ENCODE assay signal across 16 mouse cellular contexts in the genomic region with DNA sequence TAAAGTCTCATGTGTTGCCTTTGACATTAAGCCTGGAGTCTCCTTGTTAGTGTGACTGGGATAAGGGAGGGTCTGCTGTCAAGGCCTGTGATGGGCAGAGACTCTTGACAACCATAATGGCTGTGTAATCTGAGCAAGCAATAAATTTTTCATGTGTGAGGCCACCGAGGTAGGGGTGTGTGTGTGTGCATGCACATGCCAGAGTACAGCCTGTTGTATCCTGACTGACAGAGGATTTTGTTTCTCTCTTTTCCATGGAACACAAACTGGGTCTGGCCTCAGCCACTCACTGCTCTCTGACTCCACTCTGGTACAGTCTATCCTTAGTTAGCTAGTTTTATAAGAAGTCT.
"Had no signal": no experiment of that assay in that cellular context is flagged by ENCODE, and none has a peak within 500 bp of the region (broad histone marks: within the 10 kb centered on the region; RNA-seq: fewer than 3 reads in every experiment).

No protein-coding gene starts in this region.

- H3K27ac ChIP-seq: hindbrain, postnatal 0 days; liver, embryonic 12.5 days; liver, embryonic 15.5 days; lung, embryonic 15.5 days; midbrain, embryonic 10.5 days; midbrain, embryonic 13.5 days had no signal

- H3K9me3 ChIP-seq: liver, embryonic 12.5 days; liver, embryonic 15.5 days; lung, embryonic 15.5 days; megakaryocyte, embryonic 14.5 days; midbrain, embryonic 10.5 days; midbrain, embryonic 13.5 days had no signal

- H3K27me3 ChIP-seq: liver, embryonic 12.5 days; liver, embryonic 15.5 days; lung, embryonic 15.5 days; megakaryocyte, embryonic 14.5 days; midbrain, embryonic 13.5 days had no signal

- DNase-seq: kidney, adult 2 months; kidney, postnatal 25 days; liver; lung, adult 18-20 months; lung, postnatal 10 days; lung, postnatal 36 days; thymus, postnatal 25 days had no signal

- H3K4me3 ChIP-seq: liver, embryonic 12.5 days; liver, embryonic 15.5 days; lung, embryonic 15.5 days; megakaryocyte, embryonic 14.5 days; midbrain, embryonic 10.5 days; midbrain, embryonic 13.5 days had no signal

- ATAC-seq: hindbrain, postnatal 0 days; inflammation-experienced regulatory T-cells, adult 6 months; liver, embryonic 12.5 days; midbrain, embryonic 13.5 days; midbrain, embryonic 16.5 days had no signal

- H3K9ac ChIP-seq: liver, embryonic 12.5 days; liver, embryonic 15.5 days; lung, embryonic 15.5 days; midbrain, embryonic 13.5 days had no signal

- H3K4me1 ChIP-seq: liver, embryonic 12.5 days; liver, embryonic 15.5 days; midbrain, embryonic 10.5 days; midbrain, embryonic 13.5 days had no signal

- H3K4me2 ChIP-seq: liver, embryonic 12.5 days; liver, embryonic 15.5 days; lung, embryonic 15.5 days; midbrain, embryonic 13.5 days had no signal
